10 mouse cellular contexts compared by ENCODE assay signal in genomic region chr4:82592086-82593030, GRCm38 (mm10).
A peak's percentile ranks its signal among the peaks of the same experiment; 100 is the strongest.
DNase-seq lines count a peak whose midpoint lies in the region; ATAC-seq lines count a peak whose summit lies in the region.
"Had no signal": no experiment of that assay in that cellular context is flagged by ENCODE, and none has a peak within 500 bp of the region (broad histone marks: within the 10 kb centered on the region; RNA-seq: fewer than 3 reads in every experiment).

No protein-coding gene starts in this region.

- peaks cover 8 to 34% of the 10 kb centered on the region in 2 experiments; a peak in 3 of 4 replicates for H3K4me1 ChIP-seq in heart, embryonic 14.5 days (ENCODE audit: control insufficient read depth in 2 of 2, insufficient read depth in 2 of 2, low read length in 2 of 2)

- peak overlapping the region; percentile 16; the same call in 1 of the 2 replicates for H3K4me2 ChIP-seq in heart, embryonic 14.5 days (ENCODE audit: low read length)

- intact Hi-C loops in heart, postnatal 25 days (cut with DNase I) = no loop called here

- ATAC-seq in heart, embryonic 14.5 days (ENCODE audit: insufficient number of reproducible peaks, insufficient read depth, low FRiP score, low read depth) = no peak
- ATAC-seq in CD4-positive, CD25-positive, alpha-beta regulatory T cell, adult 4 months = no peak

- peak overlapping the region in 1 of 2 experiments; percentile 8; a peak in 2 of 4 replicates for H3K27ac ChIP-seq in heart, embryonic 14.5 days (replicated peaks in 1 of 2; ENCODE audit: control insufficient read depth in 1 of 2, insufficient read depth in 1 of 2, low read depth in 2 of 2, low read length in 2 of 2)
- H3K27ac ChIP-seq: kidney, postnatal 0 days had no signal

- WGBS in heart, embryonic 14.5 days = 42% methylated on average over 7 of the region's 7 CpGs

- no peaks in the 10 kb centered on the region for H3K36me3 ChIP-seq in heart, embryonic 14.5 days (ENCODE audit: control insufficient read depth, insufficient read depth, low read length)

- H3K9ac ChIP-seq in heart, embryonic 14.5 days (ENCODE audit: low read length) = no peak overlapping the region; the same call in 1 of the 2 replicates

- H3K9me3 ChIP-seq in heart, embryonic 14.5 days (ENCODE audit: control insufficient read depth, low read length) = no peaks in the 10 kb centered on the region

- H3K27me3 ChIP-seq in heart, embryonic 14.5 days (ENCODE audit: control insufficient read depth, insufficient read depth, low read length) = no peaks in the 10 kb centered on the region
- H3K27me3 ChIP-seq: CH12.LX had no signal

- peak; percentile 67 to 73 for DNase-seq in heart, adult 18-20 months
- DNase-seq in heart, postnatal 25 days (ENCODE audit: low spot score) = no peak
- DNase-seq in urinary bladder, postnatal 14 days (ENCODE audit: low spot score) = peak; percentile 54
- DNase-seq in urinary bladder, postnatal 4 days (ENCODE audit: low spot score in 2 of 2) = no peak
- DNase-seq in right cerebral cortex, postnatal 25 days = peak; percentile 44
- no peak for DNase-seq in urinary bladder, postnatal 25 days (ENCODE audit: low spot score)

- H3K4me3 ChIP-seq in heart, embryonic 14.5 days (ENCODE audit: control insufficient read depth in 1 of 2, insufficient read depth in 1 of 2, low read depth in 1 of 2, low read length in 2 of 2) = no peak overlapping the region

Comparison
In these comparisons a context has a peak if more than half of its experiments do, and no peak if none do; other contexts are left out.
1. DNase-seq: peak in heart, adult 18-20 months (2 of 2), urinary bladder, postnatal 14 days (single experiment) and right cerebral cortex, postnatal 25 days (single experiment); none in heart, postnatal 25 days (single experiment), urinary bladder, postnatal 4 days (0 of 2) and urinary bladder, postnatal 25 days (single experiment).